Mouse (Mus musculus): ENCODE measurements around the gene Btbd9.
"Not testable (repeated sequence)": the region's sequence is repeated elsewhere in the genome, so short reads cannot be mapped to it uniquely, and the experiment has no call there.

Btbd9 gene

GRCm38 (mm10) chr17:30512531-30512930 lies 63.8 kb downstream of the Btbd9 start:
- DNase-seq (ENCODE audit: low spot score in 2 of 2) = no peak

DNA sequence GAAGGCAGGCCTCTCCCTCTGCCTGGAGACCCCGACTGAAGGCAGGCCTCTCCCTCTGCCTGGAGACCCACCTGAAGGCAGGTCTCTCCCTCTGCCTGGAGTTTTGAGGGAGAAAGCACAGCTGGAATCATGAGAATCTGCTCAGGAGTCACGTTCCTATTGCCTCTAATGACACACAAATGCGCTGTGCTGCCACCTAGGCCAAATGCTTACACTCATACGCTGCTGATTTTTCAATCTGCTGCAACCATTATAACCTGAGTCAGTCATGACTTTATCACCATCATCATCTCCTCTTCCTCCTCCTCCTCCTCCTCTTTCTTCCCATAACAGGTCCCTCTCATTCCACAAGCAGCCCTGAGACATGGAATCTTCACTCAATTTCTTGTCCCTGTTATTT lies 64.3 kb downstream of the Btbd9 start:
- DNase-seq (ENCODE audit: low spot score in 2 of 2) = no peak

- no peak for DNase-seq (ENCODE audit: low spot score in 2 of 2)
Measured at GRCm38 (mm10) chr17:30511399-30511798, 64.9 kb downstream of the Btbd9 start.

DNA sequence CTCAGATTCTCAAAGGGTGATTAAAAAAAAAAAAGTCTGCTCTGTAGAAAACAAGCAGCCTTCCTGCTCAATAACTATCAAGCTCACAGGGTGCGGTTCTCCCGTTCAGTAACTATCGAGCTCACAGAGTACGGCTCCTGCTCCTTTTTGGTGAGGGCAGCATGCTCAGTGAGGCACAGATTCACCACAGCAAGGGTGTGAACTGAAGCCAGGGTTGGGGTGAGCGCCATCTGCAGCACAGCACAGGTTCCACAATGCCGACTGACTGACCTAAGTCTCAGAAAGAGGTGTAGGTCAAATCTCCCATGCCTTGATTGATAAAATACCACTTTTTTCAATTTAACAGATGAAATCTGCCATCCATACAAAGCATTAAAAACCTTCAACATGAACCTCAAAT lies 66.1 kb downstream of the Btbd9 start:
- DNase-seq (ENCODE audit: low spot score in 2 of 2) = peak in 1 of 2 experiments; percentile 60

DNA sequence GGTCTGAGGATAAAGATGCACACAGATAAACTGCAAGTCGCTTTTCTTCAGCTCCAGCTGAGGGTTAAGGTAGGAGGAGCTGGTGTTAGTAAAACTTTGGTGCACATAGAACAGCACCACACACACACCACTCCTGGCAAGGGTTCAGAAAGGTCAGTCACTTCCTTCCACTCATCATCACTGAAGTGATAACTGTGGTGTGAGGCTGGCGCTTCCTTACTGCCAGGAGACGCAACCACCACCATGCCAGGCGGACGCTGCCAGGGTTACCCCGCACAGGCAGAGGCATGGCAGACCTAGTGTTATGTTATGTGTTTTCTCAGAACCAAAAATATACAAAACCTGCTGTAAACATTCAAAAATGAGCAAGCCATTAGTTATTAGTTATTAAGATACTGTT lies 66.6 kb downstream of the Btbd9 start:
- DNase-seq (ENCODE audit: low spot score in 2 of 2) = no peak

- no peak for DNase-seq (ENCODE audit: low spot score in 2 of 2)
Measured at GRCm38 (mm10) chr17:30507636-30508576, 68.4 kb downstream of the Btbd9 start.

GRCm38 (mm10) chr17:30506916-30507315 lies 69.4 kb downstream of the Btbd9 start:
- DNase-seq (ENCODE audit: low spot score in 2 of 2) = no peak

DNA sequence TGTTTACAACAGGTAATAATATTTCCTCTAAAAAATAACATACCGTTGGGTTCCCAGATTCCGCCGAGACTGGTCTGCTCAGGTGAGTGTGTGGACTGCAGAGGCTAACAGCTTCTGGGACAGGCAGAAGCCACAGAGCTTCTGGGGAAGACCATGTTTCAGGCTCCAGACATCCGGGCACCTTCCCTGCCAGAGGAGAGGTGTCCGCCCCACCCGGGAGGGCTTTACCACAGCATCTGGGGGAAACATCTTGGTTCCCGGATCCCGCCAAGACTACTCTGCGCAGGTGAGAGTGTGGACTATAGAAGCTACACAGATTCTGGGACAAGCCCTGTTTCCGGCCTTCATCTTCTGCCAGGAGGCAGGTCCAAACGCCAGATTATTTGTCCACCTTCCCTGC lies 76.7 kb downstream of the Btbd9 start:
- not testable (repeated sequence) for DNase-seq (ENCODE audit: low spot score in 2 of 2)

DNA sequence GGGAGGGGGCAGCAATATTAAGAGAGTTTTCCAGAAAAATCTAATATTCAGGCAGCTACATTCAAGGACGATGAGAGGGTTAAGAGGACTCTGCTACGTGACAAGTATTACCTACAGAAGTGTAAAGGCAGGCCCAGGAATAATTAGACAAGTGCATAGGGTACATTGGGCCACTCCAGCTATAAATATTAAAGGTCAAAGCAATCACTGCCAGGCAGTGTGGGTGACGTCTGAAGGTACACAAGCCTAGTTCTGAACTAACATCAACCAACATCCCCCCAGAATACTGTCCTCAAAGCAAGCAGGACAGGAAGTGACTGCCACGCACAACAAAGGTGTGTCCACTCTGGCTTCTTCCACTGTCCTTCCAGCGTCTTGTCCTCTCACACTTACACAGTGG lies 77.5 kb downstream of the Btbd9 start:
- DNase-seq (ENCODE audit: low spot score in 2 of 2) = no peak

DNA sequence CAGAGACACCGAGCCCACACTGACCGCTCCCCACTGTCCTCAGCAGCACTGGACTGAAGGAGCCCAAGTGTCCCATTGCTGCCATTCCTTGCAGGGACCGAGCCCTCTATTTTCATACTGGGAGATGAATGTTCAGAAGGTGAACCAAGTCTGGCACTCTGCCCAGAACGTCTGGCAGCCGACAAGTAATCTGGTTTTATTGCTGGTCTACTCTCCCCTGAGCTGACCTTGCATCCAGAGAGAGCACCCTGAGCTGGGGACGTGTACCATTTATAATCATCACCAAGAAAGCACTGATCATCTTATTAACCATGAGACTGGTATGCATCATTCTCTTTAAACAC lies 77.9 kb downstream of the Btbd9 start:
- peak; percentile 45 to 67 for DNase-seq (ENCODE audit: low spot score in 2 of 2)

DNA sequence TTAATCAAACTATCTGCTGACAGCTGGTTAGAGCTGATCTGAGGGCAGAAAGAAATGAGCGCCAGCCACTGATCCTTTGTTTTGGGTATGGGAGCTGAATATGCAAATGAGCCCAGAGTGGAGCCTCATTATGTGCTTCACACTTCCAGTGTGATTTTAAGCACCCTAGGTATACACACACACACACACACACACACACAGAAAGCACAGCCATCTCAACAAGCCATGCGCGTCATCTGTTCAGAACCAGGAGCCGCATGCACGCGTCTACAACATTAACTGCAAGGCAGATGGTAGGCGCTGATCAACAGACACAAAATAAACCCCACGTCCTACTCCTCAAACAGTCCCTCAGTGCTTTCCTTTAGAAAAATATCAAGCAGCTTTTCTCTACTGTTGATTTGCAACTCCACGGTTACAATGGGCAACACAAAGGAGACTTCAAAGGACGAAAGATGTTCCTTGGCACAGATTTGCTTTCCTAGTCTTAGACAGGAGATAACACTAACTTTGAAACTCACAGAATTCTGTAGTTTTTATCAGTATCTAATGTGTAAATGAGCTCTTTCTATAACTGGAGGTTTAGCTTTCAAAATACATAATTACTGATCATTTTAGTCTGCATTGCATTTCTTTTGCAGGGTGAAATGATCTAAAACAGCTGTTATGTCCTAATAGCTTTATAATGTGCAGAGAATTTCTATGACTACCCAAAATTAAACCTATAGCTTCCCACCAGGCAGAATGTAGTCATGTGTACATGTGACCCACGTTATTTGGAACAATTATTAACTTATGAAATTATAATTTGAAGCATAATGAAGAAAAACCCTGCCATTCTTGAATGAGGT lies 78.5 kb downstream of the Btbd9 start:
- no peak for DNase-seq (ENCODE audit: low spot score in 2 of 2)

GRCm38 (mm10) chr17:30495567-30495966 lies 80.7 kb downstream of the Btbd9 start:
- DNase-seq (ENCODE audit: low spot score in 2 of 2) = no peak

DNA sequence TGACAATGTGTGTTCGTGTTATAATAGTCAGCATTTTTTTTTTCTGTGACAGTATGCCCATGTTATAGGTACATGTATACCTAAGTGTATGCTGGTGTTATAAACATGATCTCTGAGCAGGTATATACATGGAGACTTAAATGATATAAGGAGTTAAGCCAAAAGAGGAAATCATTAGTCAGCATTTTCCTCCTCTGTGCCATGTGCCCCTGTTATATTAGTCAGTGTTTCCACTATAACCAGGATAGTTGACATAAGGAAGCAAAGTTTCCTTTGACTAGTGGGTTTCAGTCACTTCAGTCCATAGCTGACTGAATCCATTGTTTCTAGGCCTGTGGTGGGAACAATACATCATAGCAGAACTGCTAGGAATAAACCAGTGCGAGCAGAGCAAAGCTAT lies 81.1 kb downstream of the Btbd9 start:
- no peak for DNase-seq (ENCODE audit: low spot score in 2 of 2)

GRCm38 (mm10) chr17:30493481-30493880 lies 82.8 kb downstream of the Btbd9 start:
- no peak for DNase-seq (ENCODE audit: low spot score in 2 of 2)

- DNase-seq (ENCODE audit: low spot score in 2 of 2) = no peak
Measured at GRCm38 (mm10) chr17:30492191-30492590, 84.1 kb downstream of the Btbd9 start.

GRCm38 (mm10) chr17:30491601-30492000 lies 84.7 kb downstream of the Btbd9 start:
- DNase-seq (ENCODE audit: low spot score in 2 of 2) = no peak

- DNase-seq (ENCODE audit: low spot score in 2 of 2) = no peak
Measured at GRCm38 (mm10) chr17:30490601-30491000, 85.7 kb downstream of the Btbd9 start.

- DNase-seq (ENCODE audit: low spot score in 2 of 2) = no peak
Measured at GRCm38 (mm10) chr17:30490086-30490485, 86.2 kb downstream of the Btbd9 start.

- DNase-seq (ENCODE audit: low spot score in 2 of 2) = no peak
Measured at GRCm38 (mm10) chr17:30489629-30490028, 86.7 kb downstream of the Btbd9 start.

DNA sequence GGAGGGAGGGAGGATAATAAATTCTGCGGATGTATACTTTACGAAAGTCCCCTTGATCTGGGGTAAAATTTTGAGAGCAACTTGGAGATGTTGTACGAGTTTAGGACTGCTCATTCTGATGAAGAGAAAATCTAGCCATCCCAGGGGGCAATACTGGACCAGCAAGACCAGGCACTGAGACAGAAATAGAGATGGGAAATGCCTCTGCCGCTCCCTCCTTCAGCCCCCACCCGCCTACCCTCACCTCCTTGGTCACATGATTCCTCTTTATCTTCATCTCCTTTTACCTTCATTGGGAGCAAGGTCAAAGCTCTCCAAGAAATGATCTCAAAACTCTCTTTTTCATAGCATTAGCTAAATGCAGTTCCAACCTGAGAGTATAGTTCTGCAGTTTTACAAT lies 88.6 kb downstream of the Btbd9 start:
- DNase-seq (ENCODE audit: low spot score in 2 of 2) = no peak

DNA sequence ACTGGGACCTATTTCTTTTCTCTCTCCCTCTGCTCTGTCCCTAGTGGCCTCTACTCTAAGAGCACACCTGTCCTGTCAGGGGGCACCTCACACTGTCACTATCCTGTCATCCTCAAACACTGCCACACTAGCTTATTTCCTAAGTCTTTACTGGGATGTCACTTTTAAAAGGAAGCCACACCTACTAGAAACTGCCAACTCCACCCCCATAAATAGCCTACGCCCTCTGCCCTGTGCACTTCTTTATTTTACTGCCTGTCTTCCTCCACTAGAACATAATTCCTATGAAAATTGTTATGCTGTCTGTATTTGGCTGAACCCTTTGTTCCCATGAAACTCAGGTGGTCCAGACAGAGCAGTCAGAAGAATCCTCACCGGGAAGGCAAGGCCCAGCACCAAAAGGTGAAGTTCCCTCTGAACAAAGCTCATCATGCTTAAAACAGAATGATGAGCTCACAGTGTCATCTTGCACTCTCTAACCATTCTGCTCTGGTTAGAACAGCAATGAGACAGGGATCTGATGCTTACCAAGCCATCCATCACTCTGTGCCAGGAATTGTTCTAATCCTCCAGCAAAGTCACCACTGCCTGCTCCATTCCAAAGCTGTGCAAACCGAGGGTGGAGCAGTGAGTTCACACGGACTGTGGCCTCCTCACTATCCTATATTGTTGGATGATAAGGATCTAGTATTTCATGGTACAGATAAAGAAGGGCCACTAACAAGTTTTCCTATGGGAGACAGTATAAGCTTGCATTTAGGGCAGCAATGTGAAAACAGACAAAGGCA lies 91.0 kb downstream of the Btbd9 start:
- no peak for DNase-seq (ENCODE audit: low spot score in 2 of 2)
